Mouse (Mus musculus): ENCODE results near the gene Tpmt. TPM values are rescaled to one million over a fixed set of nuclear protein-coding genes. Genes with fewer than 3 reads are reported as not detected.
A peak's percentile ranks its signal among the peaks of the same experiment; 100 is the strongest.

Gene Tpmt
- polyA plus RNA-seq, 1 experiment from 2014 or later, result 18.9 TPM

GRCm38 (mm10) chr13:47030376-47031107 is 14.0 kb downstream of the Tpmt start:
- Histone ChIP-seq H3K9me3 (replicated peaks; ENCODE audit: control insufficient read depth, low read length) (no peaks in the 10 kb centered on the region), H3K4me1 (ENCODE audit: control insufficient read depth, insufficient read depth, low read length) (no peaks in the 10 kb centered on the region), H3K27me3 (ENCODE audit: control insufficient read depth, insufficient read depth, low read length) (no peaks in the 10 kb centered on the region), H3K36me3 (ENCODE audit: control insufficient read depth, insufficient read depth, low read length) (no peaks in the 10 kb centered on the region), H3K4me3 (replicated peaks; ENCODE audit: low read length) (no peak overlapping the region), H3K4me2 (ENCODE audit: low read depth, low read length) (no peak overlapping the region), H3K27ac (ENCODE audit: low read length) (no peak overlapping the region), H3K9ac (ENCODE audit: low read length) (no peak overlapping the region)
- WGBS, result 85% methylated on average over 17 of the region's 17 CpGs
- no peak for ATAC-seq (ENCODE audit: insufficient read depth, low FRiP score)

- Histone ChIP-seq H3K4me1 (ENCODE audit: control insufficient read depth, insufficient read depth, low read length) (no peaks in the 10 kb centered on the region), H3K36me3 (ENCODE audit: control insufficient read depth, insufficient read depth, low read length) (no peaks in the 10 kb centered on the region), H3K4me3 (replicated peaks; ENCODE audit: low read length) (no peak overlapping the region), H3K9me3 (replicated peaks; ENCODE audit: control insufficient read depth, low read length) (no peaks in the 10 kb centered on the region), H3K9ac (ENCODE audit: low read length) (no peak overlapping the region), H3K27me3 (ENCODE audit: control insufficient read depth, insufficient read depth, low read length) (no peaks in the 10 kb centered on the region), H3K4me2 (ENCODE audit: low read depth, low read length) (no peak overlapping the region), H3K27ac (ENCODE audit: low read length) (no peak overlapping the region)
- ATAC-seq (ENCODE audit: insufficient read depth, low FRiP score), result no peak
- WGBS, result 71% methylated on average over 7 of the region's 7 CpGs
Observed at GRCm38 (mm10) chr13:47020798-47021197, 23.7 kb downstream of the Tpmt start.

- Histone ChIP-seq H3K4me3 (replicated peaks; ENCODE audit: low read length) (no peak overlapping the region), H3K36me3 (ENCODE audit: control insufficient read depth, insufficient read depth, low read length) (no peaks in the 10 kb centered on the region), H3K4me1 (ENCODE audit: control insufficient read depth, insufficient read depth, low read length) (no peaks in the 10 kb centered on the region), H3K27me3 (ENCODE audit: control insufficient read depth, insufficient read depth, low read length) (no peaks in the 10 kb centered on the region), H3K9me3 (replicated peaks; ENCODE audit: control insufficient read depth, low read length) (no peaks in the 10 kb centered on the region), H3K9ac (ENCODE audit: low read length) (no peak overlapping the region), H3K4me2 (ENCODE audit: low read depth, low read length) (no peak overlapping the region), H3K27ac (ENCODE audit: low read length) (no peak overlapping the region)
- no peak for ATAC-seq (ENCODE audit: insufficient read depth, low FRiP score)
- WGBS, result 81% methylated on average over 7 of the region's 7 CpGs
Observed at GRCm38 (mm10) chr13:47019774-47020173, 24.8 kb downstream of the Tpmt start.

- 32% methylated on average over 5 of the region's 5 CpGs for WGBS
- peak; percentile 61; the same call in 1 of the 2 replicates for ATAC-seq (ENCODE audit: insufficient read depth, low FRiP score)
- Histone ChIP-seq H3K27ac (ENCODE audit: low read length) (no peak overlapping the region), H3K9me3 (replicated peaks; ENCODE audit: control insufficient read depth, low read length) (no peaks in the 10 kb centered on the region), H3K4me2 (ENCODE audit: low read depth, low read length) (no peak overlapping the region), H3K9ac (ENCODE audit: low read length) (no peak overlapping the region), H3K4me3 (replicated peaks; ENCODE audit: low read length) (no peak overlapping the region), H3K36me3 (ENCODE audit: control insufficient read depth, insufficient read depth, low read length) (no peaks in the 10 kb centered on the region), H3K27me3 (ENCODE audit: control insufficient read depth, insufficient read depth, low read length) (0 out of 2 replicates have a peak, but pooled peaks cover 3% of the 10 kb centered on the region), H3K4me1 (ENCODE audit: control insufficient read depth, insufficient read depth, low read length) (0 out of 2 replicates have a peak, but pooled peaks cover 6% of the 10 kb centered on the region)
Observed at GRCm38 (mm10) chr13:47017259-47017658, 27.3 kb downstream of the Tpmt start.

GRCm38 (mm10) chr13:47015195-47015501 is 29.4 kb downstream of the Tpmt start:
- H3K27ac ChIP-seq (ENCODE audit: low read length), result no peak overlapping the region
- 0 out of 2 replicates have a peak, but pooled peaks cover 6% of the 10 kb centered on the region for H3K4me1 ChIP-seq (ENCODE audit: control insufficient read depth, insufficient read depth, low read length)
- peak overlapping the region; percentile 100 for H3K4me2 ChIP-seq (ENCODE audit: low read depth, low read length)
- no peak for ATAC-seq (ENCODE audit: insufficient read depth, low FRiP score)
- H3K4me3 ChIP-seq (replicated peaks; ENCODE audit: low read length), result peak overlapping the region; percentile 62
- WGBS, result 74% methylated on average over 5 of the region's 5 CpGs
- H3K9me3 ChIP-seq (replicated peaks; ENCODE audit: control insufficient read depth, low read length), result peaks cover 7% of the 10 kb centered on the region; the same call in 1 of the 2 replicates
- no peaks in the 10 kb centered on the region for H3K36me3 ChIP-seq (ENCODE audit: control insufficient read depth, insufficient read depth, low read length)
- peak overlapping the region; percentile 78 for H3K9ac ChIP-seq (ENCODE audit: low read length)
- H3K27me3 ChIP-seq (ENCODE audit: control insufficient read depth, insufficient read depth, low read length), result 0 out of 2 replicates have a peak, but pooled peaks cover 3% of the 10 kb centered on the region

GRCm38 (mm10) chr13:47014334-47015194 is 30.0 kb downstream of the Tpmt start, which contains the start of gene Nhlrc1:
TSS of gene Nhlrc1 (minus strand) at chr13:47014850.
- H3K4me2 ChIP-seq (ENCODE audit: low read depth, low read length), result peak within 1 kb of the TSS; percentile 100
- peaks cover 11% of the 10 kb centered on the region; the same call in 1 of the 2 replicates for H3K9me3 ChIP-seq (replicated peaks; ENCODE audit: control insufficient read depth, low read length)
- no peak within 1 kb of the TSS for H3K27ac ChIP-seq (ENCODE audit: low read length)
- peak within 1 kb of the TSS; percentile 78 for H3K9ac ChIP-seq (ENCODE audit: low read length)
- 0 out of 2 replicates have a peak, but pooled peaks cover 6% of the 10 kb centered on the region for H3K4me1 ChIP-seq (ENCODE audit: control insufficient read depth, insufficient read depth, low read length)
- WGBS, result 4% methylated on average over 71 of the region's 73 CpGs
- H3K27me3 ChIP-seq (ENCODE audit: control insufficient read depth, insufficient read depth, low read length), result 0 out of 2 replicates have a peak, but pooled peaks cover 3% of the 10 kb centered on the region
- no peaks in the 10 kb centered on the region for H3K36me3 ChIP-seq (ENCODE audit: control insufficient read depth, insufficient read depth, low read length)
- ATAC-seq (ENCODE audit: insufficient read depth, low FRiP score), result peak; percentile 84
- H3K4me3 ChIP-seq (replicated peaks; ENCODE audit: low read length), result peak within 1 kb of the TSS; percentile 62

- no peak overlapping the region for H3K27ac ChIP-seq (ENCODE audit: low read length)
- peaks cover 11% of the 10 kb centered on the region; the same call in 1 of the 2 replicates for H3K9me3 ChIP-seq (replicated peaks; ENCODE audit: control insufficient read depth, low read length)
- WGBS, result 59% methylated on average over 10 of the region's 10 CpGs
- H3K36me3 ChIP-seq (ENCODE audit: control insufficient read depth, insufficient read depth, low read length), result no peaks in the 10 kb centered on the region
- 0 out of 2 replicates have a peak, but pooled peaks cover 3% of the 10 kb centered on the region for H3K27me3 ChIP-seq (ENCODE audit: control insufficient read depth, insufficient read depth, low read length)
- H3K4me1 ChIP-seq (ENCODE audit: control insufficient read depth, insufficient read depth, low read length), result 0 out of 2 replicates have a peak, but pooled peaks cover 6% of the 10 kb centered on the region
- peak overlapping the region; percentile 62 for H3K4me3 ChIP-seq (replicated peaks; ENCODE audit: low read length)
- no peak for ATAC-seq (ENCODE audit: insufficient read depth, low FRiP score)
- H3K9ac ChIP-seq (ENCODE audit: low read length), result no peak overlapping the region
- H3K4me2 ChIP-seq (ENCODE audit: low read depth, low read length), result peak overlapping the region; percentile 100
Observed at GRCm38 (mm10) chr13:47013740-47014139, 30.8 kb downstream of the Tpmt start.

- Histone ChIP-seq H3K27me3 (ENCODE audit: control insufficient read depth, insufficient read depth, low read length) (no peaks in the 10 kb centered on the region), H3K9me3 (replicated peaks; ENCODE audit: control insufficient read depth, low read length) (no peaks in the 10 kb centered on the region), H3K4me2 (ENCODE audit: low read depth, low read length) (no peak overlapping the region), H3K36me3 (ENCODE audit: control insufficient read depth, insufficient read depth, low read length) (no peaks in the 10 kb centered on the region), H3K4me3 (replicated peaks; ENCODE audit: low read length) (no peak overlapping the region), H3K27ac (ENCODE audit: low read length) (no peak overlapping the region), H3K4me1 (ENCODE audit: control insufficient read depth, insufficient read depth, low read length) (no peaks in the 10 kb centered on the region; the same call in 1 of the 2 replicates), H3K9ac (ENCODE audit: low read length) (no peak overlapping the region)
- ATAC-seq (ENCODE audit: insufficient read depth, low FRiP score), result no peak
- 85% methylated on average over 4 of the region's 4 CpGs for WGBS
Observed at GRCm38 (mm10) chr13:47001590-47001989, 42.9 kb downstream of the Tpmt start.

GRCm38 (mm10) chr13:46999498-46999897 is 45.0 kb downstream of the Tpmt start:
- no peak overlapping the region for H3K9ac ChIP-seq (ENCODE audit: low read length)
- H3K4me1 ChIP-seq (ENCODE audit: control insufficient read depth, insufficient read depth, low read length), result no peaks in the 10 kb centered on the region; the same call in 1 of the 2 replicates
- no peaks in the 10 kb centered on the region for H3K9me3 ChIP-seq (replicated peaks; ENCODE audit: control insufficient read depth, low read length)
- no peaks in the 10 kb centered on the region for H3K36me3 ChIP-seq (ENCODE audit: control insufficient read depth, insufficient read depth, low read length)
- ATAC-seq (ENCODE audit: insufficient read depth, low FRiP score), result no peak
- no peaks in the 10 kb centered on the region for H3K27me3 ChIP-seq (ENCODE audit: control insufficient read depth, insufficient read depth, low read length)
- no peak overlapping the region for H3K4me2 ChIP-seq (ENCODE audit: low read depth, low read length)
- no peak overlapping the region for H3K27ac ChIP-seq (ENCODE audit: low read length)
- no peak overlapping the region for H3K4me3 ChIP-seq (replicated peaks; ENCODE audit: low read length)
- 36% methylated on average over 5 of the region's 5 CpGs for WGBS
